Mouse (Mus musculus) heart, postnatal 0 days (tissue): ENCODE measurements around the gene Zfp715. TPM values are rescaled to one million over a fixed set of nuclear protein-coding genes. Genes with fewer than 3 reads are reported as not detected.
"Not testable (repeated sequence)": the region's sequence is repeated elsewhere in the genome, so short reads cannot be mapped to it uniquely, and the experiment has no call there.

ENCODE experiments used
- ATAC-seq: fragments of 200-750 bp; cut with Nextera tagmentation; 2 replicates; pipeline ENCODE4 v1.8.0; 2017; ENCODE audit warnings: low read depth, moderate number of reproducible peaks, moderate library complexity; ENCODE audit not compliant: insufficient read depth
- DNase-seq: peaks from one replicate; pipeline ENCODE4 v3.0.0-alpha.2; 2016; ENCODE audit warnings: low spot score
- H3K27ac ChIP-seq: fragments of 300-500 bp; sonication (generic); 2 replicates; pipeline ENCODE4 v1.5.1; 2014; ENCODE audit warnings: low read depth, mild to moderate bottlenecking
- H3K27me3 ChIP-seq: fragments of 300-500 bp; sonication (generic); 2 replicates; pipeline ENCODE4 v1.6.1; 2014; ENCODE audit warnings: low read length, mixed read lengths; ENCODE audit not compliant: control insufficient read depth, insufficient read depth
- H3K36me3 ChIP-seq: fragments of 300-500 bp; sonication (generic); replicated peaks from 2 replicates; pipeline ENCODE4 v1.6.1; 2014; ENCODE audit warnings: low read length, mixed read lengths; ENCODE audit not compliant: control insufficient read depth, insufficient read depth
- H3K4me1 ChIP-seq: fragments of 300-500 bp; sonication (generic); 2 replicates; pipeline ENCODE4 v1.6.1; 2014; ENCODE audit warnings: antibody characterized with exemption; ENCODE audit not compliant: control insufficient read depth, insufficient read depth
- H3K4me2 ChIP-seq: fragments of 300-500 bp; sonication (generic); 2 replicates; pipeline ENCODE4 v1.6.1; 2014; ENCODE audit warnings: low read depth, mild to moderate bottlenecking, low read length, moderate library complexity
- H3K4me3 ChIP-seq: fragments of 300-500 bp; sonication (generic); 2 replicates; pipeline ENCODE4 v1.5.1; 2014; ENCODE audit warnings: low read depth, low read length
- H3K9ac ChIP-seq: fragments of 300-500 bp; sonication (generic); replicated peaks from 2 replicates; pipeline ENCODE4 v1.6.1; 2014; ENCODE audit warnings: low read depth, low read length, mixed read lengths
- H3K9me3 ChIP-seq: fragments of 300-500 bp; sonication (generic); replicated peaks from 2 replicates; pipeline ENCODE4 v1.6.1; 2016; ENCODE audit warnings: low read length; ENCODE audit not compliant: control insufficient read depth
- CTCF ChIP-seq: IDR thresholded peaks from 2 replicates; pipeline ENCODE4 v1.5.1; 2016; ENCODE audit warnings: antibody characterized with exemption, control low read depth, low read depth
- EP300 ChIP-seq: IDR thresholded peaks from 2 replicates; pipeline ENCODE4 v1.6.1; 2016; ENCODE audit warnings: antibody characterized with exemption, low read depth
- WGBS: fragments of 180-500 bp; shearing (Covaris S2); extraction: QIAGEN DNeasy Blood & Tissue Kit; methylation state at CpG from one replicate; pipeline ENCODE4 v1.1.7; 2014; 5-methylcytosine and 5-hydroxymethylcytosine counted together
- polyA plus RNA-seq: library from polyadenylated mRNA; unstranded; fragments of >200 nt; fragmentation: Nextera tagmentation; extraction: Ambion mirVana; gene quantifications from 2 replicates; pipeline ENCODE4 v1.2.1, GENCODE M21; 2015
- total RNA-seq: library from RNA; depleted of rRNA; stranded (reverse); fragments of >200 nt; gene quantifications from 2 replicates; pipeline ENCODE4 v1.2.3, GENCODE M21; 2014; ENCODE audit warnings: low replicate concordance

Gene Zfp715
- total and polyA plus RNA-seq, 2 experiments from 2014 or later: 8.3 to 13.1 TPM

- peak overlapping the region; percentile 48 for H3K4me2 ChIP-seq
- peaks cover 61% of the 10 kb centered on the region for H3K36me3 ChIP-seq
- H3K4me3 ChIP-seq: 0 out of 2 replicates have a peak overlapping the region, but pooled peaks have one; percentile 9
- peaks cover 29% of the 10 kb centered on the region for H3K4me1 ChIP-seq
- no peaks in the 10 kb centered on the region for H3K9me3 ChIP-seq
- peak; percentile 85 for ATAC-seq
- no peak overlapping the region for H3K9ac ChIP-seq
- DNase-seq: peak; percentile 80
- H3K27ac ChIP-seq: peak overlapping the region; percentile 91
- peak; percentile 21 for TF ChIP-seq CTCF
- peak; percentile 48; the same call in 1 of the 2 replicates for TF ChIP-seq EP300
- H3K27me3 ChIP-seq: no peaks in the 10 kb centered on the region
- 18% methylated on average over 3 of the region's 3 CpGs for WGBS
Observed at GRCm38 (mm10) chr7:43305235-43305634, 7.9 kb downstream of the Zfp715 start.

GRCm38 (mm10) chr7:43291524-43291923 lies 21.6 kb downstream of the Zfp715 start:
- 85% methylated on average over 3 of the region's 3 CpGs for WGBS
- Histone ChIP-seq H3K4me2 (no peak overlapping the region), H3K4me1 (no peaks in the 10 kb centered on the region), H3K36me3 (peaks cover 25% of the 10 kb centered on the region), H3K9me3 (no peaks in the 10 kb centered on the region), H3K27me3 (no peaks in the 10 kb centered on the region), H3K9ac (no peak overlapping the region), H3K27ac (no peak overlapping the region), H3K4me3 (no peak overlapping the region)
- DNase-seq: no peak
- TF ChIP-seq EP300: no peak
- TF ChIP-seq CTCF: no peak
- no peak for ATAC-seq

- peak; percentile 43 for DNase-seq
- H3K27ac ChIP-seq: peak overlapping the region; percentile 28; the same call in 1 of the 2 replicates
- ATAC-seq: peak; percentile 52; the same call in 1 of the 2 replicates
Observed at GRCm38 (mm10) chr7:43282859-43283595, 30.1 kb downstream of the Zfp715 start.

GRCm38 (mm10) chr7:43282459-43282858 lies 30.6 kb downstream of the Zfp715 start:
- H3K27me3 ChIP-seq: no peaks in the 10 kb centered on the region
- TF ChIP-seq EP300 (no peak), CTCF (no peak)
- 58% methylated on average over 3 of the region's 3 CpGs for WGBS
- no peaks in the 10 kb centered on the region for H3K4me1 ChIP-seq
- H3K36me3 ChIP-seq: no peaks in the 10 kb centered on the region
- no peak overlapping the region for H3K4me2 ChIP-seq
- no peak overlapping the region for H3K4me3 ChIP-seq
- peak overlapping the region; percentile 54; the same call in 1 of the 2 replicates for H3K27ac ChIP-seq
- H3K9ac ChIP-seq: no peak overlapping the region
- DNase-seq: no peak
- ATAC-seq: no peak
- H3K9me3 ChIP-seq: no peaks in the 10 kb centered on the region

More at GRCm38 (mm10) chr7:43282859-43283595, 30.1 kb downstream of the Zfp715 start:
- no peak for TF ChIP-seq EP300
- peak; percentile 84 for TF ChIP-seq CTCF
- Histone ChIP-seq H3K4me1 (no peaks in the 10 kb centered on the region), H3K36me3 (no peaks in the 10 kb centered on the region), H3K9me3 (no peaks in the 10 kb centered on the region), H3K9ac (no peak overlapping the region), H3K4me2 (peak overlapping the region; percentile 64), H3K27me3 (no peaks in the 10 kb centered on the region), H3K4me3 (peak overlapping the region; percentile 38)
- 7% methylated on average over 18 of the region's 18 CpGs for WGBS

- peak; percentile 40 for ATAC-seq
- Histone ChIP-seq H3K4me2 (no peak overlapping the region), H3K27me3 (no peaks in the 10 kb centered on the region), H3K9me3 (no peaks in the 10 kb centered on the region), H3K9ac (no peak overlapping the region), H3K36me3 (no peaks in the 10 kb centered on the region), H3K4me1 (no peaks in the 10 kb centered on the region), H3K4me3 (no peak overlapping the region), H3K27ac (0 out of 2 replicates have a peak overlapping the region, but pooled peaks have one; percentile 20)
- no peak for TF ChIP-seq CTCF
- no peak for TF ChIP-seq EP300
- no peak for DNase-seq
- whole genome bisulfite sequencing: 26% methylated on average over 5 of the region's 5 CpGs
Observed at GRCm38 (mm10) chr7:43277401-43277800, 35.7 kb downstream of the Zfp715 start.

- H3K9ac ChIP-seq, DNase-seq, ATAC-seq, H3K27ac ChIP-seq, H3K27me3 ChIP-seq, H3K9me3 ChIP-seq, H3K36me3 ChIP-seq, H3K4me2 ChIP-seq, H3K4me3 ChIP-seq, H3K4me1 ChIP-seq: not testable (repeated sequence)
- WGBS: 43% methylated on average over 6 of the region's 7 CpGs
Observed at GRCm38 (mm10) chr7:43276178-43276577, 36.9 kb downstream of the Zfp715 start.
